Mouse (Mus musculus): ENCODE measurements around the gene 2010300C02Rik. TPM values are rescaled to one million over a fixed set of nuclear protein-coding genes. Genes with fewer than 3 reads are reported as not detected.

2010300C02Rik gene
- polyA plus RNA-seq, 1 experiment, result 15.3 TPM

- Histone ChIP-seq H3K36me3 (ENCODE audit: control insufficient read depth, insufficient read depth, low read length) (no peaks in the 10 kb centered on the region), H3K27ac (ENCODE audit: insufficient read depth, low read depth, low read length) (no peak overlapping the region), H3K4me3 (ENCODE audit: low read depth, low read length) (no peak overlapping the region), H3K4me1 (ENCODE audit: control insufficient read depth, insufficient read depth, insufficient read length, low read length) (peaks cover 24% of the 10 kb centered on the region), H3K27me3 (ENCODE audit: control insufficient read depth, insufficient read depth, low read length) (no peaks in the 10 kb centered on the region)
- 68% methylated on average over 8 of the region's 8 CpGs for WGBS
- TF ChIP-seq POLR2A (IDR thresholded peaks at IDR 0.05; ENCODE audit: low read depth, low read length) (no peak), CTCF (IDR thresholded peaks at IDR 0.05; ENCODE audit: extremely low read depth, insufficient read length, insufficient replicate concordance, low read depth, low read length) (no peak)
These were observed 21.6 kb downstream of the 2010300C02Rik start for GRCm38 (mm10) chr1:37698186-37698839.

GRCm38 (mm10) chr1:37696918-37697317 lies 23.0 kb downstream of the 2010300C02Rik start:
- 24% methylated on average over 3 of the region's 3 CpGs for WGBS
- H3K27ac ChIP-seq (ENCODE audit: insufficient read depth, low read depth, low read length), result no peak overlapping the region

GRCm38 (mm10) chr1:37695732-37696131 lies 24.2 kb downstream of the 2010300C02Rik start:
- 72% methylated on average over 9 of the region's 9 CpGs for WGBS
- H3K4me3 ChIP-seq (ENCODE audit: low read depth, low read length), result no peak overlapping the region
- no peaks in the 10 kb centered on the region for H3K36me3 ChIP-seq (ENCODE audit: control insufficient read depth, insufficient read depth, low read length)
- no peak for TF ChIP-seq POLR2A (IDR thresholded peaks at IDR 0.05; ENCODE audit: low read depth, low read length)
- no peak for TF ChIP-seq CTCF (IDR thresholded peaks at IDR 0.05; ENCODE audit: extremely low read depth, insufficient read length, insufficient replicate concordance, low read depth, low read length)
- no peak overlapping the region for H3K27ac ChIP-seq (ENCODE audit: insufficient read depth, low read depth, low read length)
- peaks cover 27% of the 10 kb centered on the region for H3K4me1 ChIP-seq (ENCODE audit: control insufficient read depth, insufficient read depth, insufficient read length, low read length)
- H3K27me3 ChIP-seq (ENCODE audit: control insufficient read depth, insufficient read depth, low read length), result no peaks in the 10 kb centered on the region

More at GRCm38 (mm10) chr1:37696918-37697317, 23.0 kb downstream of the 2010300C02Rik start:
- no peak overlapping the region for H3K4me3 ChIP-seq (ENCODE audit: low read depth, low read length)
- no peaks in the 10 kb centered on the region for H3K27me3 ChIP-seq (ENCODE audit: control insufficient read depth, insufficient read depth, low read length)
- no peak for TF ChIP-seq POLR2A (IDR thresholded peaks at IDR 0.05; ENCODE audit: low read depth, low read length)
- TF ChIP-seq CTCF (IDR thresholded peaks at IDR 0.05; ENCODE audit: extremely low read depth, insufficient read length, insufficient replicate concordance, low read depth, low read length), result no peak
- no peaks in the 10 kb centered on the region for H3K36me3 ChIP-seq (ENCODE audit: control insufficient read depth, insufficient read depth, low read length)
- peaks cover 27% of the 10 kb centered on the region for H3K4me1 ChIP-seq (ENCODE audit: control insufficient read depth, insufficient read depth, insufficient read length, low read length)

- Histone ChIP-seq H3K36me3 (ENCODE audit: control insufficient read depth, insufficient read depth, low read length) (no peaks in the 10 kb centered on the region), H3K27me3 (ENCODE audit: control insufficient read depth, insufficient read depth, low read length) (no peaks in the 10 kb centered on the region), H3K27ac (ENCODE audit: insufficient read depth, low read depth, low read length) (peak overlapping the region; percentile 61), H3K4me3 (ENCODE audit: low read depth, low read length) (no peak overlapping the region), H3K4me1 (ENCODE audit: control insufficient read depth, insufficient read depth, insufficient read length, low read length) (peaks cover 27% of the 10 kb centered on the region)
- TF ChIP-seq CTCF (IDR thresholded peaks at IDR 0.05; ENCODE audit: extremely low read depth, insufficient read length, insufficient replicate concordance, low read depth, low read length) (no peak), POLR2A (IDR thresholded peaks at IDR 0.05; ENCODE audit: low read depth, low read length) (no peak)
- 14% methylated on average over 8 of the region's 8 CpGs for WGBS
These were observed 25.5 kb downstream of the 2010300C02Rik start for GRCm38 (mm10) chr1:37694417-37694816.

- TF ChIP-seq CTCF (IDR thresholded peaks at IDR 0.05; ENCODE audit: extremely low read depth, insufficient read length, insufficient replicate concordance, low read depth, low read length) (no peak), POLR2A (IDR thresholded peaks at IDR 0.05; ENCODE audit: low read depth, low read length) (no peak)
- H3K27me3 ChIP-seq (ENCODE audit: control insufficient read depth, insufficient read depth, low read length), result no peaks in the 10 kb centered on the region
- H3K27ac ChIP-seq (ENCODE audit: insufficient read depth, low read depth, low read length), result no peak overlapping the region
- H3K36me3 ChIP-seq (ENCODE audit: control insufficient read depth, insufficient read depth, low read length), result no peaks in the 10 kb centered on the region
- H3K4me1 ChIP-seq (ENCODE audit: control insufficient read depth, insufficient read depth, insufficient read length, low read length), result peaks cover 25% of the 10 kb centered on the region
- WGBS, result 28% methylated on average over 8 of the region's 8 CpGs
- H3K4me3 ChIP-seq (ENCODE audit: low read depth, low read length), result no peak overlapping the region
These were observed 28.7 kb downstream of the 2010300C02Rik start for GRCm38 (mm10) chr1:37691179-37691578.

- no peaks in the 10 kb centered on the region for H3K36me3 ChIP-seq (ENCODE audit: control insufficient read depth, insufficient read depth, low read length)
- no peak overlapping the region for H3K4me3 ChIP-seq (ENCODE audit: low read depth, low read length)
- no peaks in the 10 kb centered on the region for H3K27me3 ChIP-seq (ENCODE audit: control insufficient read depth, insufficient read depth, low read length)
- no peak overlapping the region for H3K27ac ChIP-seq (ENCODE audit: insufficient read depth, low read depth, low read length)
- peaks cover 21% of the 10 kb centered on the region for H3K4me1 ChIP-seq (ENCODE audit: control insufficient read depth, insufficient read depth, insufficient read length, low read length)
- 77% methylated on average over 5 of the region's 5 CpGs for WGBS
- no peak for TF ChIP-seq CTCF (IDR thresholded peaks at IDR 0.05; ENCODE audit: extremely low read depth, insufficient read length, insufficient replicate concordance, low read depth, low read length)
- TF ChIP-seq POLR2A (IDR thresholded peaks at IDR 0.05; ENCODE audit: low read depth, low read length), result no peak
These were observed 29.2 kb downstream of the 2010300C02Rik start for GRCm38 (mm10) chr1:37690665-37691064.

GRCm38 (mm10) chr1:37689730-37690129 lies 30.2 kb downstream of the 2010300C02Rik start:
- WGBS, result 82% methylated on average over 6 of the region's 6 CpGs
- TF ChIP-seq POLR2A (IDR thresholded peaks at IDR 0.05; ENCODE audit: low read depth, low read length) (no peak), CTCF (IDR thresholded peaks at IDR 0.05; ENCODE audit: extremely low read depth, insufficient read length, insufficient replicate concordance, low read depth, low read length) (no peak)
- no peak overlapping the region for H3K27ac ChIP-seq (ENCODE audit: insufficient read depth, low read depth, low read length)
- H3K36me3 ChIP-seq (ENCODE audit: control insufficient read depth, insufficient read depth, low read length), result no peaks in the 10 kb centered on the region
- H3K27me3 ChIP-seq (ENCODE audit: control insufficient read depth, insufficient read depth, low read length), result no peaks in the 10 kb centered on the region
- no peak overlapping the region for H3K4me3 ChIP-seq (ENCODE audit: low read depth, low read length)
- peaks cover 17% of the 10 kb centered on the region; the same call in 1 of the 2 replicates for H3K4me1 ChIP-seq (ENCODE audit: control insufficient read depth, insufficient read depth, insufficient read length, low read length)
